Mouse (Mus musculus): ENCODE measurements at regions not wholly inside any gene's neighbourhood (a gene's known extent, or its start where the extent isn't known, plus 50 kb on each side); places are given as distances from the start of the nearest gene placed in this dataset.

GRCm38 (mm10) chr14:33729115-33729884, 140.3 kb downstream of the Ptpn20 start:
- Histone ChIP-seq H3K9me3 (replicated peaks) (no peaks in the 10 kb centered on the region), H3K9ac (no peak overlapping the region), H3K27ac (no peak overlapping the region), H3K4me3 (no peak overlapping the region), H3K4me2 (no peak overlapping the region), H3K27me3 (replicated peaks) (no peaks in the 10 kb centered on the region), H3K36me3 (no peaks in the 10 kb centered on the region), H3K4me1 (no peaks in the 10 kb centered on the region)
- 70% methylated on average over 14 of the region's 14 CpGs for WGBS (ENCODE audit: insufficient replicate concordance)
- no peak for ATAC-seq

GRCm38 (mm10) chr14:33732698-33733097, 143.7 kb downstream of the Ptpn20 start:
- no peaks in the 10 kb centered on the region for H3K27me3 ChIP-seq (replicated peaks)
- no peaks in the 10 kb centered on the region for H3K4me1 ChIP-seq
- 53% methylated on average over 5 of the region's 5 CpGs for WGBS (ENCODE audit: insufficient replicate concordance)
- no peak overlapping the region for H3K4me3 ChIP-seq
- no peaks in the 10 kb centered on the region for H3K9me3 ChIP-seq (replicated peaks)
- H3K9ac ChIP-seq, result no peak overlapping the region
- no peak overlapping the region for H3K27ac ChIP-seq
- H3K4me2 ChIP-seq, result no peak overlapping the region
- ATAC-seq, result no peak
- H3K36me3 ChIP-seq, result no peaks in the 10 kb centered on the region

- Histone ChIP-seq H3K4me2 (no peak overlapping the region), H3K36me3 (no peaks in the 10 kb centered on the region), H3K4me1 (no peaks in the 10 kb centered on the region), H3K9me3 (replicated peaks) (no peaks in the 10 kb centered on the region), H3K27ac (no peak overlapping the region), H3K9ac (no peak overlapping the region), H3K4me3 (no peak overlapping the region), H3K27me3 (replicated peaks) (no peaks in the 10 kb centered on the region)
- WGBS (ENCODE audit: insufficient replicate concordance), result 75% methylated on average over 5 of the region's 5 CpGs
- ATAC-seq, result no peak
These were observed 145.5 kb downstream of the Ptpn20 start for GRCm38 (mm10) chr14:33734446-33735043.

GRCm38 (mm10) chr14:33735653-33736052, 146.6 kb downstream of the Ptpn20 start:
- H3K27ac ChIP-seq, result no peak overlapping the region
- no peak overlapping the region for H3K9ac ChIP-seq
- no peaks in the 10 kb centered on the region for H3K36me3 ChIP-seq
- 59% methylated on average over 3 of the region's 3 CpGs for WGBS (ENCODE audit: insufficient replicate concordance)
- no peaks in the 10 kb centered on the region for H3K4me1 ChIP-seq
- H3K9me3 ChIP-seq (replicated peaks), result no peaks in the 10 kb centered on the region
- no peak overlapping the region for H3K4me2 ChIP-seq
- H3K4me3 ChIP-seq, result no peak overlapping the region
- no peak for ATAC-seq
- H3K27me3 ChIP-seq (replicated peaks), result no peaks in the 10 kb centered on the region

GRCm38 (mm10) chr14:33746181-33746580, 157.2 kb downstream of the Ptpn20 start:
- Histone ChIP-seq H3K27me3 (replicated peaks) (no peaks in the 10 kb centered on the region), H3K4me3 (no peak overlapping the region), H3K9me3 (replicated peaks) (no peaks in the 10 kb centered on the region), H3K27ac (no peak overlapping the region), H3K9ac (no peak overlapping the region), H3K4me2 (no peak overlapping the region), H3K4me1 (no peaks in the 10 kb centered on the region), H3K36me3 (no peaks in the 10 kb centered on the region)
- WGBS (ENCODE audit: insufficient replicate concordance), result 66% methylated on average over 4 of the region's 4 CpGs
- no peak for ATAC-seq

GRCm38 (mm10) chr14:33759656-33760055, 163.7 kb upstream of the Gdf10 start:
- H3K9ac ChIP-seq, result no peak overlapping the region
- no peaks in the 10 kb centered on the region for H3K9me3 ChIP-seq (replicated peaks)
- H3K36me3 ChIP-seq, result no peaks in the 10 kb centered on the region
- no peak overlapping the region for H3K27ac ChIP-seq
- no peak overlapping the region for H3K4me2 ChIP-seq
- H3K4me3 ChIP-seq, result no peak overlapping the region
- no peak for ATAC-seq
- H3K27me3 ChIP-seq (replicated peaks), result no peaks in the 10 kb centered on the region
- 60% methylated on average over 7 of the region's 7 CpGs for WGBS (ENCODE audit: insufficient replicate concordance)
- H3K4me1 ChIP-seq, result no peaks in the 10 kb centered on the region

- H3K27ac ChIP-seq, result no peak overlapping the region
- no peak for ATAC-seq
- H3K27me3 ChIP-seq (replicated peaks), result no peaks in the 10 kb centered on the region
- no peak overlapping the region for H3K9ac ChIP-seq
- H3K4me2 ChIP-seq, result no peak overlapping the region
- H3K4me1 ChIP-seq, result no peaks in the 10 kb centered on the region
- H3K4me3 ChIP-seq, result no peak overlapping the region
- no peaks in the 10 kb centered on the region for H3K36me3 ChIP-seq
- 73% methylated on average over 3 of the region's 3 CpGs for whole genome bisulfite sequencing (ENCODE audit: insufficient replicate concordance)
- H3K9me3 ChIP-seq (replicated peaks), result no peaks in the 10 kb centered on the region
These were observed 159.7 kb upstream of the Gdf10 start for GRCm38 (mm10) chr14:33763641-33764046.

- Histone ChIP-seq H3K27me3 (replicated peaks) (no peaks in the 10 kb centered on the region), H3K4me1 (no peaks in the 10 kb centered on the region), H3K9ac (no peak overlapping the region), H3K36me3 (no peaks in the 10 kb centered on the region), H3K4me2 (no peak overlapping the region), H3K9me3 (replicated peaks) (no peaks in the 10 kb centered on the region), H3K27ac (no peak overlapping the region), H3K4me3 (no peak overlapping the region)
- no peak for ATAC-seq
- 53% methylated on average over 1 of the region's 1 CpGs for WGBS (ENCODE audit: insufficient replicate concordance)
These were observed 157.6 kb upstream of the Gdf10 start for GRCm38 (mm10) chr14:33765767-33766166.

GRCm38 (mm10) chr14:33772374-33772773, 151.0 kb upstream of the Gdf10 start:
- Histone ChIP-seq H3K4me3 (no peak overlapping the region), H3K27me3 (replicated peaks) (no peaks in the 10 kb centered on the region), H3K27ac (no peak overlapping the region), H3K9me3 (replicated peaks) (no peaks in the 10 kb centered on the region), H3K4me2 (no peak overlapping the region), H3K4me1 (no peaks in the 10 kb centered on the region), H3K9ac (no peak overlapping the region), H3K36me3 (no peaks in the 10 kb centered on the region)
- no peak for ATAC-seq
- WGBS (ENCODE audit: insufficient replicate concordance), result 54% methylated on average over 3 of the region's 3 CpGs

GRCm38 (mm10) chr14:33789556-33789955, 133.8 kb upstream of the Gdf10 start:
- no peak overlapping the region for H3K27ac ChIP-seq
- H3K4me1 ChIP-seq, result no peaks in the 10 kb centered on the region
- H3K36me3 ChIP-seq, result no peaks in the 10 kb centered on the region
- no peak overlapping the region for H3K4me2 ChIP-seq
- H3K9me3 ChIP-seq (replicated peaks), result no peaks in the 10 kb centered on the region
- no peaks in the 10 kb centered on the region for H3K27me3 ChIP-seq (replicated peaks)
- ATAC-seq, result no peak
- no peak overlapping the region for H3K9ac ChIP-seq
- no peak overlapping the region for H3K4me3 ChIP-seq
- 31% methylated on average over 2 of the region's 2 CpGs for WGBS (ENCODE audit: insufficient replicate concordance)

GRCm38 (mm10) chr14:33794262-33794661, 129.1 kb upstream of the Gdf10 start:
- WGBS (ENCODE audit: insufficient replicate concordance), result 65% methylated on average over 3 of the region's 3 CpGs
- Histone ChIP-seq H3K36me3 (no peaks in the 10 kb centered on the region), H3K9me3 (replicated peaks) (no peaks in the 10 kb centered on the region), H3K27me3 (replicated peaks) (no peaks in the 10 kb centered on the region), H3K4me3 (no peak overlapping the region), H3K4me1 (no peaks in the 10 kb centered on the region), H3K9ac (no peak overlapping the region), H3K4me2 (no peak overlapping the region), H3K27ac (no peak overlapping the region)
- ATAC-seq, result no peak

GRCm38 (mm10) chr14:33797551-33798303, 125.7 kb upstream of the Gdf10 start:
- Histone ChIP-seq H3K27ac (no peak overlapping the region), H3K9ac (no peak overlapping the region), H3K4me2 (no peak overlapping the region), H3K36me3 (no peaks in the 10 kb centered on the region), H3K27me3 (replicated peaks) (no peaks in the 10 kb centered on the region), H3K9me3 (replicated peaks) (no peaks in the 10 kb centered on the region), H3K4me1 (no peaks in the 10 kb centered on the region), H3K4me3 (no peak overlapping the region)
- no peak for ATAC-seq
- 62% methylated on average over 15 of the region's 15 CpGs for WGBS (ENCODE audit: insufficient replicate concordance)

Data from liver, embryonic 12.5 days (tissue).